Mouse (Mus musculus) cerebellum, adult 11 months (tissue): ENCODE results near the gene Pih1d1.
A peak's percentile ranks its signal among the peaks of the same experiment; 100 is the strongest.

Source experiments
- DNase-seq: peaks from one replicate; pipeline ENCODE4 v3.0.0; 2022

Pih1d1 gene

DNA sequence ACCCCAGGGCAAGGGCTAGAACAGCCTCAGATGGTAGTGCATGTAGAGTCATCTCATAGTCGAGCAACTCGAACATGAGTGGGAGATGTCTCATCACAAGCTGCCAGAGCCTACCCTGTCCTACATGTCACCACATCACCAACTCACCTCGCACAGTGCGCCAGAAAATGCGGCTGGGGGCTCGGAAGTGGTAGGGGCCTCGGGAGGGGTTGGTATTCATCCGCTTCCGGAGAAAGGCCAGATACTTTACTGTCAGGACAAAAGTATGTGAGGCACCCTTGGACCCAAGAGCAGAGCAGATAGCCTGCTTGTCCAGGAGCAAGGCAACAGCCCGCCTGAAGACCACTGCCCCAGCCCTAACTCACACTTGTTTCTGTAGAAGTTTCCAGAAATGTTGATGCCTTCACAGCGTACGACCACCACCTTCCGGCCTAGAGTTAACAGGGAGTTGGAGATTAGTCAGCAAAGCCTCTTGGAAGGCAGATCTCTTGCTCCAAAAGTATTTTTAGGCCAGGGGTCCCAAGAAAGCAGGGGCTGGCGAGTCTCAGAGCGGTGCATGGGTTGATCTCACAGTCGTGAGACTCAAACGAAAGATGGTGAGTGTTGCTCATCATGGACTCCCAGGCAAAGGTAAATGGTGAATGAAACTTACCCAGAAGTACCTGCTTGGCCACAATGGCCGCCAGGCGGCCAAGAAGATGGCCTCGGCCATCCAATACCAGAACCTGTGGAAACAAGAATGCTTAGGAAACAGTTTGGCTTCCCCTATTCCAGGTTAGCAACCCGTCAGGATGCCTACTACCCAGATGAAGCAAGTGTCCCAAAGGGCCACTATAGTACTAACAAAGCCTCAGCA lies 27.0 kb upstream of the Pih1d1 start:
- no peak for DNase-seq

DNA sequence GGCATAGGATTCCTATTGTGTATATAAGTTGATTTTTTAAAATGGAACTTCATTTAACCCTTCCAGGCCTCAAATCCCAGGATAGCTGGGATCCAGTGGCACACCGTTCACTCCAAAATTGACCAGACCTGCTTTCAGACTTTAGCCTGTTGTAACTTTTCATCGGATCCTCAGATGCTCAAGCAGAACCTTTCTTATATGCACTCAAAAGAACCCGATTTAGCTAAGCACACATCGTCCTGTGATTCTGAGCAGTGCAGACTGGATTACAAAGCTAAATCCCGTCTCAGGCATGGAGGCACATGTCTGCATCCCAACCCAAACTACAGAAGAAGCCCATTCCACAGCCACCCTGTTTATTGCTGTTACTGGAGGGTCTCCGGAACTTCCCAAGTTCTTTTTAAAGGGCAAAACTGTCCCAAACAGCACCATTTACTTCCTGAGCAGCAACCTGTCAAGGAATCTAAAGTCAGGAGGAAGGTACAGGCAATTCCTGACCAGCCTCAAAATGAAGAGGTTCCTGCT lies 26.3 kb upstream of the Pih1d1 start:
- DNase-seq: no peak

DNA sequence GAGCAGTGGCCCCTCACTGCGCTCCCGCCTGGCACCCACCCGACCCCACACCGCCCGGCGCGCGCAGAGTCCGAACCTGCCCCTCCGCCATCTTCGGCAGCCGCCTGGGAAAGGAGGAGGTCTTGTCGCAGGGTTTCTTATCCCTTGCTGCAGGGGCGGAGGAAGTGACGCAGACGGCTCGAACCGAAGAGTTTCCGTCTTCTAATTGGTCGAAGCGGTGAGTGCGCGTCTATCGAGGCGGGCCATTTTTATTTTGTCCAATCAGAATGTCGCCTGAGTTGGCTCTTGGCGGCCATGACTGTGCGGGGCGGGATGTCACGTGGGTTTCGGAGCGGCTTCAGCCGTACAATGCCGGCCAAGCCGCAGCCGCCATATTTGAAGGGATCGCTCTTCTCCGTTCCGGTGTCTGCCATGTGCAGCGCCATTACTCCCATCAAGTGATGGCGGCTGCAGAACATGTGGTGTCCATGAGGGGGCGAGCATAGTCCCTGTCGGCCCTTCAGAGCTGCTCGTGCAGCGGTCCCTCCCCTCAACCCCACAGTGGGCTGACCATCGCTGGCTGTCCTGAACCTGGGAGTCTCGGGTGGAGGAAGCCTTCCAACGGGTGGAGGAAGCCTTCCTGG lies 25.4 kb upstream of the Pih1d1 start, which contains the start of gene Rpl13a:
TSS of gene Rpl13a (minus strand) at position 138 of the 623 bp plus-strand sequence.
- DNase-seq: peak; percentile 99

DNA sequence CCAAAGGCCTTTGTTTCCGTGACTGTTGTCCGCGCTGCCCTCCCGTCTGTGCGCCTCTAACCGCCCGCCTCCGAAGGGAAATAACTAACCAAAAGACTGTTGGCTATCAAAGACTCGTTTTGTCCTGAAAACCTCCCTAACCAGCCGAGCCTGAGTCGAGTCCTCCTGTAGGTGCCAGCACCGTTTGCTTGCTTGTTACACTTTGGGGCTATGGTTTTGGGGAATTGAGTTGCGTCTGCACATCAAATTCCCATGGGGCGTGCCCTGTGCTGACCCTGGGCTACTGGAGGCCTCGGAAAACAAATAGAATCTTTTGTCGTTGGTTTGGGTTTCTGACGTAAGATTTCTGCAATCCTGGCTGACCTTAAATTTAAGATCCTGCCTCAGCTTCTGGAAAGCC lies 24.8 kb upstream of the Pih1d1 start:
- DNase-seq: no peak

DNA sequence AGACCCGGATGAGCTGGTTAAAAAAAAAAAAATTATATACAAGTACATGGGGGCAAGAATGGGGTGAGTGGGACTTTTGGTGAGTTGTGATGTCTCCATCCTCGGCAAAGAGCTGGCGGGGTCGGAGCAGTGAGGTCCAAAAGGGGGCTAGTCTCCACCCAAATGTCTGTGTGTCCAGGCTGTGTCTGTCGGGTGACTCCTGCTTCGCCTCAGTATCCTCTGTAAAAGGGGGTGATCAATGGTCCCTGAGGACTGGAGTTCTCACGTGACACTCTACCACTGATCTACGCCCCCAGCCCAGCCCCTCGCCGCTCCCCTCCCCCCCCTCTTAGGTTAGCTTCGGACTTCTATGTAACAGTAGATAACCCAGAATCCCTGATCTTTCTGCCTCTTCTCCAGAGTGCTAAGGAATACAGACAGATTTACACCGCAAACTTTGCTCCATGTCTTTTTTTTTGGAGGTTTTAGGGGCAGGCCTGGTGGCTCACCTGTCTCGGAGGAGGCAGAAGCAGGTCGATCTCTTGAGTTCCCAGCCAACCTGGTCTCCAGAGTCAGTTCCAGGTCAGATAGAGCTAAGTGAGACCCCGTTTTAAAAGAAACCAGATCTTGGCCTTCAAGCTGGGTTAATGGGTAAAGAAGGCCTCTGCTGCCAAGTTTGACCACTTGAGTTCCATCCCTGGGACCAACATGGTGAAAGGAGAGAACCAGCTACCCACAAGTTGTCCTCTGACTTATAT lies 24.2 kb upstream of the Pih1d1 start:
- DNase-seq: no peak

DNA sequence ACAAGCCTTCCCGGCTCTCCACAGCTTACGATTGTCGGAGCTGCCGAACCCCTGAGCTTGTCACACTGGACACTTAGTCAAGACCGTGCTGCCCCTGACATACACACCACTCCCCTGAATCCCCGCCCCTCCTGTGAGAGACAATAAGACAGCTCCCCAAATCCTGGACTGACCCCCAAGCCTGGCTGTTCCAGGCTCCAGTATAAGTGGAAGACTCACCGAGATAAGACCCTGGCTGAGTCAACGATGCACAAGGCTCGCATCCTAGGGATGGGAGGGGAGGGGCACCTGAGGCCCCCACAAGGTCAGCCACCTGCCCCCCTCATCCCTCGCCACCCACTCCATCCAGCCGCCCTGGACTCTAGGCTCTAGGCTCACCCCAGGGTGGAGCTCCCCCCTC lies 22.3 kb upstream of the Pih1d1 start:
- DNase-seq: no peak

DNA sequence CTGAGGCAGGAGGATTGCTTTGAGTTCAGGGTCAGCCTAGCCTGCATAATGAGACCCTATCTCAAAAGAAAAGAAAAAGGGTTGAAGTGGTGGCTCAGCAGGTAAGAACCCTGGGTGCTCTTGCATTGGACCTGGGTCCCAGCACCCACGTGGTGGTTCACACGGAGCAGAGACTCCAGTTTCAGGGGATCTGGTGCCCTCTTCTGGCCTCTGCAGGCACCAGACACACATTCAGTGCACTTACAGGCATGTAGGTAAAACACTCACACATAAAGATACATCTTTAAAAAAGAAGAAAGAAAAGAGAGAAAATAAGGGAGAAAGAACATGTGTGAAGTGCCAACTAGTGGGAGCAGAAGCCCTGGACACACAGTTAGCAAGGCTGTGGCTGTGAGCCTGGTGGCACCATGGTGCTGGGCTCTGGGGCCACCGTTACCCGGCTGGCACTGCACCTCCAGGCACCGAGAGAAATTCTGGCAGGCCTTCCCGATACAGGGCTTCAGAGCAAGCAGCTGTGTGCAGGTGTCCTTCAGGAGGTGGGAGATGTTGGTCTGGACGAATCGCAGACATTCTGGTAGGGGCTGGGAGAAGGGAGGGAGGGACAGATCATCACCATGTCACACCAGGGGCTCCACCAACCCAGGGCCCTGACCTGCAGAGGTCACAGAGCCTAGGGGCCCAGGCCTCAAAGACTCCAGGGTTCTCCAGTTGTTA lies 20.5 kb upstream of the Pih1d1 start:
- DNase-seq: no peak

DNA sequence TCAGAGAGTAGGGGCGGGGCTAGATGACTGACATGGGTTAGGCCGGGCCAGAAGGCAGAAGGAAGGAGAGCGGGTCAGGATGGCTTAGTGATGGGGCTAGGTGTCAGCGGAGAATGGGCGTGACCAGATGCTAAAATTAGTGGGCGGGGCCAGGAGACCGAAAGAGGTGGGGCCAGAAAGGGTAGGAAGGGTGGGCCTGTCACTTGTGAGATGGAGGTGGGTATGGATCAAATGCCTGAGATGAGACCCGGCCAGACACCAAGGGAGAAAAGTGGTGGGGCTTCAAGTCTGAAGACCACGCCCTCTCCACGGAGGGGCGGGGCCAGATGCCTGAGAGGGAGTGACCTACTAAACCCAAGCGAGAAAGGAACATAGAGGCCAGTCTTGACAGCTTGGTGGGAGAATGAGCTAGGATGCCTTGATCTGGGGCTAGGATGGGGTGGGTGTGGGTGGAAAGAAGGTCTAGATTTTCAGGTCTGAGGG lies 19.5 kb upstream of the Pih1d1 start:
- no peak for DNase-seq

DNA sequence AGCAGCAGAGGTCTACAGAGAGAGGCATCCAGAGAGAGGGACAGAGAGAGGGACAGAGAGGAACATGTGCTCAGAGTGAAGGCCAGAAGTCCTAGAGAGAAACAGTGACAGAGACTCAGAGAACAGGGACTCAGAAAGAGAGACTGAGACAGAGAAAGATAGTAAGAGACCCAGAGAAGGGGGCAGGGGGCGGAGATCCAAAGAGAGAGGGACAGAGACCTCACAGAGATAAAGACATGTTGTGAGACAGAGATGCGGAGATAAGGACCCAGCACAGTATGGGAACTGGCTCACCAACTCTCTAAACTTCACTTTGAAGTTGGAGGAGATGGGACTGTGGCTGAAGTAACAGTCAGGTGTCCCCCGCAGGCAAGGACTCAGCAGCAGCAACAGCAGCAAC lies 18.7 kb upstream of the Pih1d1 start:
- DNase-seq: no peak

DNA sequence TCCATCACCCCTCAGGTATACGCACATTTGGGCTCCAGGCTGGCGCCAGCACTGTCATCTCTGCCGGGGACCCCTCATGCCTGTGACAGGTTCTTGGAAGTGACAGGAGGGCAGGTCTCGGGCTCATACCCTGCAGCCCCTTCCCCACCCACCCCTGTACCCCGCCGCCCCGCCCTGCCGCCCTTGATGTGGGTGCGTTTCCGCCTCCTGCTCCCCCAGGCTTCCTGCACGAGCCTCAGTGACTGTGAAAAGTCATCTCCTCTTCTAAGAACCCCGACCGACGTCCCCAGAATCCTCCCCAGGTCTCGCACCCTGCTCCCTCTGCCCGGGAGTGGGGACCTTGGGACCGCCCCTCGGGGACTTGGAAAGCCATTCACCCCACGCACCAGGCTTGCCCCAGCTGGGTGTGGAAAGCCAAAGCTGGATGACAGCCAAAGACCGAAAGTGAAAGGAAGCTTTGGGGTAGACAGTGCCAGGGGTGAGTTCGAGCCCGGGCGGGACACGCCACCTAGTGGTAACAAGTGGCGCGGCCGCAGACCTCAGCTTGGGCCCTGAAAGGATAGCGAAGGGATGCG lies 18.0 kb upstream of the Pih1d1 start, which contains the start of the genes Gm45713 and Flt3l:
TSS of gene Gm45713 (minus strand) at position 239 of the 575 bp plus-strand sequence.
TSS of gene Flt3l (minus strand) at position 440 of the 575 bp plus-strand sequence.
- peak; percentile 90 for DNase-seq

DNA sequence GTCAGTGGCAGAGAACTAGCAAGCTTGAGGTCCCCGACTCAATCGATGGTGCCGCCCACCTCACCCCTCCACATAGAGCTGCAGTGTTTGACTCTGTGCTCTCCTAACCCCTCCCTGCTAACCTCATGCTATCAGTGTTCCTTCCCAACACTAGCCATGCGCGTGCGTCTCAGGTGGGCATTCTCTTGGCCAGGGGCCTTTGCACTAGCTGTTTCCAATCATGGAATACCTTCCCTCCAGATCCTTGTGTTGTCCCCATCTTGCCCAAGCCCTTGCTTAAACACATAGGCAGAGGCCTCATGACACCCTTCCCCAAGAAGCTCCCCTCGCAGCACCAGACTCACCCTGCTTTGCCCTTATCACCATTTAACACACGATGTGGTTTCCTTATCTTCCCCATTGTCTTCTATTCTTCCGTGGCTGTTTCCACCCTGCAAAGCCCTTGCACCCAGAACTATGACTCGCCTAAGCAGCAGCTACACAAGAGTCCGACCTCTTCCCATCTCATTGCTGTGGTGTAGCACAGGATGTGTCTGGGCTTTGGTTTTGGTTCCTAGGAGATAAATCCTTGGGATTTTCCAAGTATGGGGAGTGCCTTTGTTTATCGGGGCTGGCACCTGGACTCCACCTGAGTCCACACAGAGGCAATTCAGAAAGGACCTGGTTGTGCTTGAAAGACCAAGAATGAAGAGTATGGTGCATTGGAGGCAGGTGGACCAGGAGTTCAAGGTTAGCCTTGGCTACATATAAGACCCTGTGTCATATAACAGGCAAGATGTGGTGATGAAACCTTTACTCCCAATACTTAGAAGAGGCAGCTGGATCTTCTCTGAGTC lies 16.7 kb upstream of the Pih1d1 start:
- DNase-seq: no peak

DNA sequence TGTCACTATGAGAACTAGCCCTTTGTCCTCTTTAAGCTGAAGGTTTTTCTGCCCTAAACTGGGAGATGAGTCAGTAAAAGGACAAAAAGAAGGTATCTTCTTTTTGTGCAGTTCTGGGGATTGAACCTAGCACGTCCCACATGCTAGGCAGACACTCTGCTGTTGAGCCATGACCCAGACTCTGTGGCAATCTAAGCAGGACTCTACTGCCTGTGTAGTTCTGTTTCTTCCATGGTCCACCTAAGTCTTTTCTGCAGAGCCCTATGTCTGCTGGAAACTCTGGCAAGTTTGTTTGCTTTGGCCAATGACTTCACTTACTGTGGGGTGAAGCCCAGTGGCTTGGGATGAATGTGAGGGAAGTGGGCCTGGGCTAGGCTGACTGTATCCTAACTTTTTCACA lies 15.7 kb upstream of the Pih1d1 start:
- DNase-seq: no peak

DNA sequence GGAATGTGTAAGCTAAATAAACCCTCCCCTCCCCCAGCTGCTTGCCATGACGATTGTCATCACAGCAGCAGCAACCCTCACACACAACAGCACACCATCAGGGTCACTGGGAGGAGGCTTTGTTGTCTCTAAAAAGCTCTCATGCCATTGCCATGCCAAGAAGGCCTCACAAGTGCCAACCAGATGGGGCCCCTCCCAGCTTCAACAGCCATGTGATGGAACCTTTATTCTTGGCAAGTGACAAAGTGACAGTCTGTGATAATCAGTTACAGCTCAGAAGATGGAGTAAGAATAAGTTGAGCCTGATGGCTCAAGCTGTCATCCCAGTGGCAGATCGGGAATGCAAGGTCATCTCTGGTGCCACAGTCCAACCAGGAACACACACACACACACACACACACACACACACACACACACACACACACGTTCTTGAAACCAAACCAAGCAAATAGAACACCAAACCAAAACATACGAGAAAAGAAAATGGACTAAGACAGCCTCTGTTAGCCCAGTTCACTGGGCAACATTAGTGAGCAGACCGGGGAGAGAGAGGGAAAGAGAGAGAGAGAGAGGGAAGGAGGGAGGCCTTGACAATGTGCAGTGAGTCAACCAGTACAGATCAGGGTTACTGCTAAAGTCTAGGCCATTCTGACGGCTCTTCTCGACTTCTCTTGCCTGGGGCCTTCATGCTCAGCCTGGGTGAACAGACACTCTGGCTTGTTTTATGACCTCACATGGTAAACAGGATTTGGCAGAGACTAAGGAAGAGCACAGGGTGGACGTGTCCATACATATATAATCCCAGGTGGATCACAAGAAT lies 14.0 kb upstream of the Pih1d1 start:
- no peak for DNase-seq

DNA sequence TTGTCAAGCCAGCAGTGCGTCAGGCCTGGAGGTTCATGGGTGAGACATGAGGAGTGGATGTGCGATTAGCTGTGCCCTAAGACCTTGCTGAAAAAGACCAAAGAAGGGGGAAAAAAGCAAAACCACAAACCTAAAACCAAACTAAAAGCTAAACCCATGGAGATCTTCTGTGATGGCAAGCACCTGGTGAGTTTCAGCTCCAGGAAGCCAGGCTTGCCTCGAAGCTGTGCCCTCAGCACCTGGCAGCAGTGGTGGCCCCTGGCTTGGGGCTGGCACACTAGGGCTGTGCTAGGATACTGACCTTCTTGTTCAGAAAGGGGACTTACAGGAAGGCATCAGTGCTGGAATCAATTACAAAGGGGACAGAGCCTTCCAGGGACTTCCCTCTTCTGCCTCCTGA lies 12.8 kb upstream of the Pih1d1 start:
- DNase-seq: no peak

DNA sequence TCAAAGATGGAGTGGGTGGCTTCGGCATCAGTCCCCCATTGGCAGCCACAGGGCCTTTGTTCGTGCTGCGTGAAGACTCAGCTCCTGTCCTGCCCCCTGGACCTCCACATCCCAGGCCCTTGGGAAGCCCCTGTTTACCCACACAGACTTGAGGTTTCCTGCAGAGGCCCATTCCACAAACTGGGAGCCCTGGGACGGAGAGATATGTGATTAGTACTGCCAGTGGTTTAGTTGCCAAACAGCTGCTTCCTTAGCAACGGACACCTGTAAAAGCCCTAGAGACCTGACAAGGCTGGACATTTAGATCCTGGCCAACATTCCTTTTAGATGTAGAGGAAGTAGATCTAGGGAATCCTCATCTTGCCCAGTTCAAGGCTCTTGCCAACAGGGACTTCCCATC lies 12.2 kb upstream of the Pih1d1 start:
- DNase-seq: no peak

DNA sequence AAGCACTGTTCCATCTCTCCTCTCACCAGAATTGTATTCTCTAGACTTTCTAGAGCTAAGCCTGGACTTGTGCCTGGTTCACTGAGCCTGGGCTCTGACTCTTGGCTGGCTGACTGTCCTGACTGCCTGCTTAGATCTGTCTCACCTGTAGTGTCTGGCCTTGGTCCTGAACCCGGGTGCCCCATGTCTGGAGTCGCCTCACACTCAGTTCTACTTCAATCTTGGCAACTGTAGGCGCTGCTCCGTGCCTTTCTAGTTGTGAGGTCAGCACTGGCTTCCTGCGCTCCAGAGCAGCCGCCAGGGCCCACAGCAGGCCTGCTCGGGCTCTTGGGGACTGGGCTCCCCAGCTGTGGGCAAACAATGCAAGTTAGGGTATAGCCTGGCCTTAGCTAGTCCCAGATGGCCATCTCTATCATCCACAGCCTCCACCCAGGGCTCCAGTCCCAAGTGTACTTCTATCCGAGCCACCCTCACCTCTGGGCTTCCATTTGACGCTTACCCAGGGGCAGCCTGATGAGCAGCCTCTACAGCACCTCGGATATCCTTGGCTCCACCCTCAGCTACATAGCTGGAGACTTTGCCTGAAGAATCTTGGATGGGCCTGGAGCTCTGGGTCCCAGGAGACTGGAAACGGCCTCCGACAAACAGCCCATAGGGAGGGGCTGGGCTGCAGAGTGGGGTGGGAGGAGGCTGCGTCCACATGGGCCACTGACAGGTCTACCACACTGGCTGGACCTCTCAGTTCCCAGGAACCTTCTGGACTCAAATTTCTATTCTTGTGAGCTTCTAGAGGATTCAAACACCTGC lies 9.5 kb upstream of the Pih1d1 start:
- no peak for DNase-seq

DNA sequence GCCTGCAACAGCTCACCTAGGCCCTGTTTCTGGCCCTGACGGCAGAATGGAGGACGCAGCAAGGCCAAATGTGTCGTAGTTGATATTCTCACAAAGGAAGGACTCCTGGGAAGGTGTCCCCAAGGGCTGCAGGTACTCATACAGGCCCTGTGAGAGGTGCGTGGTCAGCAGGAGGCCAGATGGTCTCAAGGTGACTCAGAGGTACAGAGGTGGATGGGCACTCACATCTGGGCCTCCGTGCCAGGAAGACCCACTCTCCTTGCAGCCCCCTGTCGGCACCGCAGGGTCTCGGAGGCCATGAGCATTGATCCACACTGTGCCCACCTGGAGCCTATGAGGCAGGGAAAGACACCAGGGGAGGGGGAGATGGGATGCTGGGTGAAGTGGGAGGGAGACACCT lies 8.6 kb upstream of the Pih1d1 start:
- DNase-seq: no peak

DNA sequence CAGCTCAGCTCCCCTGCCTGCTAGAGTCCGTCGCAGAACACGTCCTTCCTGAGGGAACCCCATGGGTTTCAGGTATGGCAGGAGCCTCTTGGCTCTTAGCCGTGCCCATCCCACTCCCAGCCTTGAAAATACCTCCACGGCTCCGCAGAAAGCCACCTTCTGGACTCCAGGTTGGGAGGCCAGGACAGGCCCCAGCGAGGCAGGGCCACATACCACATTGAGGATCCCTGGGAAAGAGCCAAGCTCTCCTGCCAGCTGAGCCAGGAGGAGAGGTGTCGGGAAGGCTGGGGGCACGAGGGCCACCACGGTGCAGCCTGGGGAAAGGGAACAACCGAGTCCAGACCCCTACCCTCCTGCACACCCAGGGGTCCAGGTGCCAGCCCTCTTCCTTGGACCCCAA lies 6.8 kb upstream of the Pih1d1 start:
- no peak for DNase-seq

DNA sequence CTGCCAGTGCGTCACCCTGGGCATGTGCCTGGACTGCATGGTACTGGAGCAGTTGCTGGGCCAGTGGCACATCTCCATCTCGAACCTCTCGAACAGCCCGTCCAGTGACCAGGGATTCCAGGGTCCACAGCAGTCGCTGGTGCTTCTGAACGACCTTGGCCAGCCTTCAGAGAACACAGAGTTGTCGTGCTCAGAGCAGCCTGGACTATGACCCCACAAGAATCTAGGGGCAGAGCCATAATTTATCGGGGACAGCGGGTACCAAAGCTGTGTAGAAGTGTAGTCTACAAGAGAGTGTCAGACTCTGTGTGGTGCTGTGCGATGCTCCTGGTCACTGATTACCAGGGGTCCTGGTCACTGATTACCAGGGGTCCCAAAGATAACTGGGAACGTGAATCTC lies 6.2 kb upstream of the Pih1d1 start:
- no peak for DNase-seq
